Mouse (Mus musculus) embryonic facial prominence, embryonic 10.5 days (tissue): Measurements from ENCODE around the gene Fgd3. TPM values are rescaled to one million over a fixed set of nuclear protein-coding genes. Genes with fewer than 3 reads are reported as not detected.

Experiments used
- DNase-seq: peaks from one replicate; pipeline ENCODE4 v3.0.0-alpha.2; 2017; ENCODE audit warnings: low spot score
- H3K27ac ChIP-seq: fragments of 300-500 bp; sonication (generic); replicated peaks from 2 replicates; pipeline ENCODE4 v1.5.1; 2016; ENCODE audit warnings: mild to moderate bottlenecking
- H3K27me3 ChIP-seq: fragments of 300-500 bp; sonication (generic); replicated peaks from 2 replicates; pipeline ENCODE4 v1.6.1; 2016; ENCODE audit warnings: low read depth, mild to moderate bottlenecking; ENCODE audit not compliant: poor library complexity, severe bottlenecking
- H3K36me3 ChIP-seq: fragments of 300-500 bp; sonication (generic); replicated peaks from 2 replicates; pipeline ENCODE4 v1.6.1; 2016; ENCODE audit warnings: mild to moderate bottlenecking, moderate library complexity
- H3K4me1 ChIP-seq: fragments of 300-500 bp; sonication (generic); 2 replicates; pipeline ENCODE4 v1.6.1; 2016
- H3K4me3 ChIP-seq: fragments of 300-500 bp; sonication (generic); 2 replicates; pipeline ENCODE4 v1.5.1; 2016; ENCODE audit warnings: mild to moderate bottlenecking, moderate library complexity
- H3K9me3 ChIP-seq: fragments of 300-500 bp; sonication (generic); 2 replicates; pipeline ENCODE4 v1.6.1; 2016; ENCODE audit warnings: mild to moderate bottlenecking
- WGBS: fragments of 180-500 bp; shearing (Covaris S2); methylation state at CpG from one replicate; pipeline ENCODE4 v1.1.7; 2016; 5-methylcytosine and 5-hydroxymethylcytosine counted together
- polyA plus RNA-seq: library from polyadenylated mRNA; unstranded; fragments of >200 nt; fragmentation: Nextera tagmentation; extraction: Ambion mirVana; gene quantifications from 2 replicates; pipeline ENCODE4 v1.2.1, GENCODE M21; 2016

Gene Fgd3
- polyA plus RNA-seq, 1 experiment from 2014 or later = 1.3 TPM

- H3K27me3 ChIP-seq = no peaks in the 10 kb centered on the region
- no peak for DNase-seq
- H3K4me3 ChIP-seq = no peak overlapping the region
- peaks cover 18% of the 10 kb centered on the region for H3K4me1 ChIP-seq
- H3K36me3 ChIP-seq = peaks cover 26% of the 10 kb centered on the region
- H3K9me3 ChIP-seq = no peaks in the 10 kb centered on the region
- H3K27ac ChIP-seq = peak overlapping the region; percentile 21; the same call in 1 of the 2 replicates
These were observed 33.3 kb upstream of the Fgd3 start for GRCm38 (mm10) chr13:49353422-49353821.

GRCm38 (mm10) chr13:49352581-49353159 is 32.6 kb upstream of the Fgd3 start:
- Histone ChIP-seq H3K4me1 (peaks cover 19% of the 10 kb centered on the region), H3K27ac (peak overlapping the region; percentile 40; the same call in 1 of the 2 replicates), H3K27me3 (no peaks in the 10 kb centered on the region), H3K4me3 (no peak overlapping the region), H3K36me3 (peaks cover 20% of the 10 kb centered on the region), H3K9me3 (no peaks in the 10 kb centered on the region)
- no peak for DNase-seq
- 68% methylated on average over 3 of the region's 3 CpGs for WGBS

GRCm38 (mm10) chr13:49349836-49350505 is 29.9 kb upstream of the Fgd3 start:
- Histone ChIP-seq H3K27ac (no peak overlapping the region), H3K36me3 (0 out of 2 replicates have a peak, but pooled peaks cover 7% of the 10 kb centered on the region), H3K9me3 (no peaks in the 10 kb centered on the region), H3K4me3 (no peak overlapping the region), H3K4me1 (peaks cover 31% of the 10 kb centered on the region), H3K27me3 (no peaks in the 10 kb centered on the region)
- no peak for DNase-seq
- 89% methylated on average over 6 of the region's 6 CpGs for WGBS

- no peaks in the 10 kb centered on the region for H3K27me3 ChIP-seq
- no peak for DNase-seq
- H3K4me3 ChIP-seq = no peak overlapping the region
- H3K36me3 ChIP-seq = 0 out of 2 replicates have a peak, but pooled peaks cover 7% of the 10 kb centered on the region
- WGBS = 89% methylated on average over 4 of the region's 4 CpGs
- peaks cover 38% of the 10 kb centered on the region for H3K4me1 ChIP-seq
- no peak overlapping the region for H3K27ac ChIP-seq
- no peaks in the 10 kb centered on the region for H3K9me3 ChIP-seq
These were observed 29.2 kb upstream of the Fgd3 start for GRCm38 (mm10) chr13:49349335-49349734.

- 94% methylated on average over 2 of the region's 2 CpGs for WGBS
- H3K9me3 ChIP-seq = no peaks in the 10 kb centered on the region
- H3K27ac ChIP-seq = no peak overlapping the region
- H3K4me3 ChIP-seq = no peak overlapping the region
- peaks cover 40% of the 10 kb centered on the region for H3K4me1 ChIP-seq
- no peaks in the 10 kb centered on the region for H3K27me3 ChIP-seq
- DNase-seq = no peak
- 0 out of 2 replicates have a peak, but pooled peaks cover 7% of the 10 kb centered on the region for H3K36me3 ChIP-seq
These were observed 28.4 kb upstream of the Fgd3 start for GRCm38 (mm10) chr13:49348522-49348921.

- WGBS = 88% methylated on average over 2 of the region's 2 CpGs
- DNase-seq = no peak
These were observed 25.4 kb upstream of the Fgd3 start for GRCm38 (mm10) chr13:49345476-49345875.

GRCm38 (mm10) chr13:49344567-49344966 is 24.5 kb upstream of the Fgd3 start:
- Histone ChIP-seq H3K4me3 (no peak overlapping the region), H3K9me3 (no peaks in the 10 kb centered on the region), H3K27ac (no peak overlapping the region), H3K27me3 (no peaks in the 10 kb centered on the region), H3K4me1 (peaks cover 50% of the 10 kb centered on the region), H3K36me3 (0 out of 2 replicates have a peak, but pooled peaks cover 7% of the 10 kb centered on the region)
- whole genome bisulfite sequencing = 90% methylated on average over 8 of the region's 8 CpGs
- no peak for DNase-seq

More at GRCm38 (mm10) chr13:49345476-49345875, 25.4 kb upstream of the Fgd3 start:
- H3K4me3 ChIP-seq = 0 out of 2 replicates have a peak overlapping the region, but pooled peaks have one; percentile 17
- 0 out of 2 replicates have a peak, but pooled peaks cover 7% of the 10 kb centered on the region for H3K36me3 ChIP-seq
- no peaks in the 10 kb centered on the region for H3K27me3 ChIP-seq
- H3K9me3 ChIP-seq = no peaks in the 10 kb centered on the region
- H3K27ac ChIP-seq = 0 out of 2 replicates have a peak overlapping the region, but pooled peaks have one; percentile 44
- peaks cover 46% of the 10 kb centered on the region for H3K4me1 ChIP-seq

- H3K4me1 ChIP-seq = peaks cover 50% of the 10 kb centered on the region
These were observed 22.6 kb upstream of the Fgd3 start for GRCm38 (mm10) chr13:49342723-49343100.

GRCm38 (mm10) chr13:49341831-49342722 is 22.0 kb upstream of the Fgd3 start:
- Histone ChIP-seq H3K36me3 (0 out of 2 replicates have a peak, but pooled peaks cover 7% of the 10 kb centered on the region), H3K27ac (peak overlapping the region; percentile 91), H3K4me1 (peaks cover 47% of the 10 kb centered on the region), H3K9me3 (no peaks in the 10 kb centered on the region), H3K27me3 (no peaks in the 10 kb centered on the region), H3K4me3 (peak overlapping the region; percentile 95)
- DNase-seq = no peak
- WGBS = 12% methylated on average over 25 of the region's 25 CpGs

More at GRCm38 (mm10) chr13:49342723-49343100, 22.6 kb upstream of the Fgd3 start:
- Histone ChIP-seq H3K27me3 (no peaks in the 10 kb centered on the region), H3K27ac (no peak overlapping the region), H3K4me3 (peak overlapping the region; percentile 95), H3K36me3 (0 out of 2 replicates have a peak, but pooled peaks cover 7% of the 10 kb centered on the region), H3K9me3 (no peaks in the 10 kb centered on the region)
- DNase-seq = no peak

- peaks cover 47% of the 10 kb centered on the region for H3K4me1 ChIP-seq
- under 1% methylated on average over 74 of the region's 74 CpGs for WGBS
- peak within 1 kb of the TSS; percentile 91 for H3K27ac ChIP-seq
These were observed 21.1 kb upstream of the Fgd3 start, which contains the start of gene Bicd2 for GRCm38 (mm10) chr13:49341012-49341830. Bicd2 (plus strand) TSS chr13:49341585.

GRCm38 (mm10) chr13:49338893-49339546 is 18.9 kb upstream of the Fgd3 start:
- DNase-seq = no peak
- peaks cover 32% of the 10 kb centered on the region for H3K4me1 ChIP-seq

More at GRCm38 (mm10) chr13:49341012-49341830, 21.1 kb upstream of the Fgd3 start, which contains the start of gene Bicd2:
- Histone ChIP-seq H3K4me3 (peak within 1 kb of the TSS; percentile 95), H3K9me3 (no peaks in the 10 kb centered on the region), H3K36me3 (0 out of 2 replicates have a peak, but pooled peaks cover 7% of the 10 kb centered on the region), H3K27me3 (no peaks in the 10 kb centered on the region)
- peak; percentile 97 for DNase-seq

More at GRCm38 (mm10) chr13:49338893-49339546, 18.9 kb upstream of the Fgd3 start:
- WGBS = 76% methylated on average over 7 of the region's 7 CpGs
- Histone ChIP-seq H3K36me3 (no peaks in the 10 kb centered on the region), H3K9me3 (no peaks in the 10 kb centered on the region), H3K4me3 (no peak overlapping the region), H3K27me3 (no peaks in the 10 kb centered on the region), H3K27ac (no peak overlapping the region)
